Mouse (Mus musculus): ENCODE data around the gene Pglyrp1. TPM values are rescaled to one million over a fixed set of nuclear protein-coding genes. Genes with fewer than 3 reads are reported as not detected.

Pglyrp1 gene
- total RNA-seq (2023) = 100 to 1,000 TPM; 229 to 265 TPM

DNA sequence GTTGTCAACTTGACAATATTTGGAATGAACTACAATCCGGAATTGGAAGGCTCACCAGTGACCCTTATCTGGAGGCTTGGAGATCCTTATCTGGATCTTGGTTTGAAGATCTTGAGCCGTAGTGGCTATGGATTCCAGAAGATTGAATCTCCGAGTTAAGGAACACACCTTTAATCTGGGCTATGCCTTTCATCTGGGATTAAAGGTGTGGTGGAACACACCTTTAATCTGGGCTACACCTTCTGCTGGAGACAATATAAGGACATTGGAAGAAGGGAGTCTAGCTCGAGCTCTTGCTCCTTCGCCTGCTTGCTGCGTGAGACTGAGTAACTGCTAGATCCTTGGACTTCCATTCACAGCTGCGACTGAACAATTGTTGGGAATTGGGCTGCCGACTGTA, at the start of gene Pglyrp1:
TSS of gene Pglyrp1 (plus strand) at position 301 of the 400 bp plus-strand sequence.

DNA sequence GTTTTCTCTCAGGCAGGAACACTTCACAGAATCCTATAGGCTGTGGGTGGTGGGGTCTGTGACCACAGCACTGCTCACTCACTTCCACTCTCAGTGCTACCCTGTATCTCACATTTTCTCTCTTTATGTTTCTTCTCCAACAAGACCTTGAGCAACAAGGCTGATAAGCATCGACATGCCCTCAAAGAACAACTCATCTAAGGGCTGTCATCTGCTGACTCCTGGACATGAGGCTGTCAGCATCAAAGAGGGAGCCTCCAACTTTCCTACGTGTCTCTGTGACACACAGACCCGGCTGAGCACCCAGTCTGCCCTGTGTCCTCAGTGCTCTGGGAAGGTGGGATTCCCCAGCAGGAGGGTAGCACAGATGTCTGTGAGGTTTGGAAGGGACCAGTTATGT, 49.6 kb upstream of the Pglyrp1 start, which contains the start of gene Psg17:
TSS of gene Psg17 (minus strand) at position 101 of the 400 bp plus-strand sequence.

GRCm38 (mm10) chr7:18839865-18840264, 31.3 kb upstream of the Pglyrp1 start, which contains the start of gene Mill2:
Gene Mill2 (plus strand): TSS chr7:18839966.

DNA sequence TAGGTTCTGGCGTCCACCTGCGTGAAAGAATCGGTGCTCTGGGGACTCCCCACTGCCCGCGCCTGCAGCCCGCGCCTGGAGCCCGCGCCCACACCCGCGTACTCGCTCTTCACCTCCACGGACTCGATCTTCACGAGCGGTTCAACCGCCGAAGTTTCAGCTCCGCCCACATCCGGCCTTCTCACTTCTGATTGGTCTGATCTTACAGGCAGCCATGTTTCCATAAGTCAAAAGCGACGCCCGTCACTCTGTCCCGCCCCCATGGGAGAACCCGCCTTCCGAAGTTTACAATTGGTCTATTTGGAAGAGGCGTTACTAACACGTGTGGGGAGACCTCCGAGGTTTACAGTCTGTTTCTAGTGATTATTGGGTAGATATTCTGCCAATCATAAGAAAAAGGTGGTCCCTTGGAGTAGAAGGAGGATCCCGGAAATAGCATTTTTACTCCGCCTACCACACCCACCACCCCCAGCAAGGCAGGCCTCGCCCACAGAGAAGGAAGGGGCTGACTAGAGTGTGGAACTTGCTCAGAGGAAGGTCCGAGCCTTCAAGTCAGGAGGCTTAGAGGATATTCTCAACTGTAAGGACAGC, 39.2 kb downstream of the Pglyrp1 start, which contains the start of gene Ccdc61:
TSS of gene Ccdc61 (minus strand) at position 175 of the 591 bp plus-strand sequence.

DNA sequence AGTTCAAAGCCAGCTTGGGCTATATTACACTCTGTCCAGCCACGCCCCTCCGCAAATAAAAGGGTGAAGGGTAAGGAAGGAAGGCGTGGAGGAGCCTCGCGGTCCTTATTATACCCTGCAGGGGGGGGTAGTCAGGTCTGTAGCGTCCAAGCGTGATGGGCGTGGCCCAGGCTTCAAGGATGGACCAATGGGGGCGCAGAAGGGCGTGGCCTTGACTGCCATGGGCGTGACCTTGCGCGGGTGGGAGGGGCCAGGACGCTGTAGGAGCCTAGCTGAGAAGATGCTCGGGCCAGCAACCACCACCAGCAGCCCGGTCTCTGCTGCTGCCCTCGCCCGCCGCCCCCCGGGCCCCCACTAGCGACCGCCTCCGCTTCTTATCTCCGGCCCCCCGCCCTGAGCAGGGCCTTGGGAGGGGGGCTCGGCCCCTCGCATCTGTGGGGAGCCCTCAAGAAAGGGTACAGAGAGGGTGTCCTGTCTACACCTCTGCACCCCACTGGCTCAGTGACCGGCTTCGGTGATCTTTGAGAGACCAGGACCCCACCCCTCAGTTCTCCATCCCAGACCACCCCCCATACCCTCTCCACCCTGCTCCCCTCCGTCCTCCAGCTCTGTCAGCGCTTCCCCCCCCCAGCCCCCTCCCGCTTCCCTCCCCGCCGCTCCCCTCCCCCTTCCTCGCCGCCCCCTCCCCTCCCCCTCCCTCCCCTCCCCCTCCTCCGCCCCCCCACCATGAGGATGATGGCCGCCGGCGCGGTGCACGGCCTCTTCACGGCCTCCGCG, 54.2 kb downstream of the Pglyrp1 start, which contains the start of gene Nova2:
TSS of gene Nova2 (plus strand) at position 727 of the 777 bp plus-strand sequence.

Other genes starting within 250 kb of the Pglyrp1 start
- not detected for gene Psg21, start 214.6 kb upstream of the Pglyrp1 start, total RNA-seq (2023)
- not detected for gene Psg20, start 185.1 kb upstream of the Pglyrp1 start, total RNA-seq (2023)
- not detected for gene Psg22, start 153.2 kb upstream of the Pglyrp1 start, total RNA-seq (2023)
- not detected for gene Psg19, start 72.8 kb upstream of the Pglyrp1 start, total RNA-seq (2023)
- not detected for gene Psg17, start 49.7 kb upstream of the Pglyrp1 start, total RNA-seq (2023)
- gene Mill2, start 31.4 kb upstream of the Pglyrp1 start, total RNA-seq (2023) = not detected
- gene Ccdc61, start 39.1 kb downstream of the Pglyrp1 start, total RNA-seq (2023) = 10 to 100 TPM; 21.1 to 24.7 TPM
- gene Nova2, start 54.6 kb downstream of the Pglyrp1 start, total RNA-seq (2023) = under 1 TPM in 1 of 2 experiments, not detected in 1; 0.05 TPM
- not detected for gene Nanos2, start 116.1 kb downstream of the Pglyrp1 start, total RNA-seq (2023)
- 1 to 10 TPM in 1 of 2 experiments, under 1 TPM in 1; 0.79 to 1.0 TPM for gene Mypop, start 119.9 kb downstream of the Pglyrp1 start, total RNA-seq (2023)
- gene Irf2bp1, start 132.7 kb downstream of the Pglyrp1 start, total RNA-seq (2023) = 10 to 100 TPM; 16.4 to 17.3 TPM
- gene Foxa3, start 152.2 kb downstream of the Pglyrp1 start, total RNA-seq (2023) = not detected
- 10 to 100 TPM; 77.6 to 77.8 TPM for gene Sympk, start 153.0 kb downstream of the Pglyrp1 start, total RNA-seq (2023)
- gene Rsph6a, start 183.4 kb downstream of the Pglyrp1 start, total RNA-seq (2023) = not detected
- gene Dmwd, start 204.9 kb downstream of the Pglyrp1 start, total RNA-seq (2023) = 1 to 10 TPM; 2.5 to 5.0 TPM
- gene Dmpk, start 212.5 kb downstream of the Pglyrp1 start, total RNA-seq (2023) = 10 to 100 TPM; 55.7 to 63.9 TPM
- under 1 TPM; 0.58 to 0.73 TPM for gene Six5, start 223.3 kb downstream of the Pglyrp1 start, total RNA-seq (2023)
- gene Gm4969, start 247.0 kb downstream of the Pglyrp1 start, total RNA-seq (2023) = not detected
- gene Fbxo46, start 248.5 kb downstream of the Pglyrp1 start, total RNA-seq (2023) = 10 to 100 TPM; 15.2 to 15.6 TPM

All from monocyte, adult 59 days (primary cell).